Mouse (Mus musculus) heart, adult 9 months (tissue): ENCODE measurements around the gene Gm14692.
"Not testable (repeated sequence)": the region's sequence is repeated elsewhere in the genome, so short reads cannot be mapped to it uniquely, and the experiment has no call there.

Experiments used
- DNase-seq, 2 experiments: peaks; one replicate each; pipeline ENCODE4 v3.0.0; 2022; ENCODE audit warnings: low spot score in 2 of 2

The Gm14692 gene

DNA sequence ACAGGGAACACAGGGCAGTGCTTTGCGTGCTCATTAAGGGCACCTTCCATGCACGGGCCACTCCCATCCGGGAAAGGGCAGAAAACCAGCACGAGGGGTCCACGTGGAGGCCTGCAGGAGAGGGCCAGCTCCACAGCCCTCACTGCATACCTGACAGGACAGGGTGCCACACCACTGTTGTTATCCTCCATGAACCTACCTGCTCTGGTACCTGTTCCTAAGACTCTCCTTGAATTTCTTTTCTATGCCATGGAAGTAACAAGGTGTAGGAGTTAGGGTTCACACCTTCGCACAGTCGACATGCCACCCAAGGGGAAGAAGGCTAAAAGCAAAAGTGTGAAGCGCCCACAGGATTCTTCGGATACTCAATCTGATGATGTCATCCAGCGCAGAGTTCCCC lies at the start of gene Gm14692:
Gene Gm14692 (plus strand): TSS at position 301 of the 400 bp plus-strand sequence.
- DNase-seq: not testable (repeated sequence)

DNA sequence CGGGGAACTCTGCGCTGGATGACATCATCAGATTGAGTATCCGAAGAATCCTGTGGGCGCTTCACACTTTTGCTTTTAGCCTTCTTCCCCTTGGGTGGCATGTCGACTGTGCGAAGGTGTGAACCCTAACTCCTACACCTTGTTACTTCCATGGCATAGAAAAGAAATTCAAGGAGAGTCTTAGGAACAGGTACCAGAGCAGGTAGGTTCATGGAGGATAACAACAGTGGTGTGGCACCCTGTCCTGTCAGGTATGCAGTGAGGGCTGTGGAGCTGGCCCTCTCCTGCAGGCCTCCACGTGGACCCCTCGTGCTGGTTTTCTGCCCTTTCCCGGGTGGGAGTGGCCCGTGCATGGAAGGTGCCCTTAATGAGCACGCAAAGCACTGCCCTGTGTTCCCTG lies 2.0 kb upstream of the Gm14692 start, which contains the start of gene Gm1140:
Gene Gm1140 (minus strand): TSS at position 101 of the 400 bp plus-strand sequence.
- not testable (repeated sequence) for DNase-seq
